27 mouse cellular contexts compared by ENCODE assay signal in genomic region chr13:17027001-17027400, GRCm38 (mm10).
DNase-seq lines count a peak whose midpoint lies in the region; ATAC-seq and TF ChIP-seq lines count a peak whose summit lies in the region.
"Had no signal": no experiment of that assay in that cellular context is flagged by ENCODE, and none has a peak within 500 bp of the region (broad histone marks: within the 10 kb centered on the region; RNA-seq: fewer than 3 reads in every experiment).

No protein-coding gene starts in this region.

- H3K4me3 ChIP-seq in liver, embryonic 12.5 days = no peak overlapping the region
- H3K4me3 ChIP-seq in liver, postnatal 0 days (ENCODE audit: low read depth, low read length) = no peak overlapping the region
- H3K4me3 ChIP-seq in midbrain, embryonic 15.5 days = no peak overlapping the region
- H3K4me3 ChIP-seq: forebrain, embryonic 15.5 days; heart, embryonic 12.5 days; hindbrain, embryonic 10.5 days; left cerebral cortex, adult 2 months; midbrain, embryonic 12.5 days; neural tube, embryonic 12.5 days had no signal

- no peak overlapping the region for H3K9ac ChIP-seq in liver, embryonic 12.5 days
- no peak overlapping the region for H3K9ac ChIP-seq in liver, postnatal 0 days (replicated peaks)
- H3K9ac ChIP-seq in midbrain, embryonic 15.5 days = no peak overlapping the region
- H3K9ac ChIP-seq: forebrain, embryonic 15.5 days; heart, embryonic 12.5 days; midbrain, embryonic 12.5 days; neural tube, embryonic 12.5 days had no signal

- H3K4me1 ChIP-seq in liver, embryonic 12.5 days = peaks cover 31% of the 10 kb centered on the region
- H3K4me1 ChIP-seq in liver, postnatal 0 days (ENCODE audit: insufficient read depth) = no peaks in the 10 kb centered on the region
- no peaks in the 10 kb centered on the region for H3K4me1 ChIP-seq in midbrain, embryonic 15.5 days
- H3K4me1 ChIP-seq: forebrain, embryonic 15.5 days; heart, embryonic 12.5 days; hindbrain, embryonic 10.5 days; midbrain, embryonic 12.5 days; neural tube, embryonic 12.5 days had no signal

- ATAC-seq in liver, embryonic 12.5 days = no peak
- no peak for ATAC-seq in liver, postnatal 0 days
- no peak for ATAC-seq in midbrain, embryonic 15.5 days (replicated peaks)
- ATAC-seq: forebrain, embryonic 15.5 days; hindbrain, postnatal 0 days; intestine, postnatal 0 days; Patski had no signal

- WGBS in liver, embryonic 12.5 days (ENCODE audit: insufficient replicate concordance) = 81% methylated on average over 2 of the region's 2 CpGs
- WGBS in liver, postnatal 0 days (ENCODE audit: insufficient replicate concordance) = 85% methylated on average over 2 of the region's 2 CpGs
- WGBS in midbrain, embryonic 15.5 days = 66% methylated on average over 2 of the region's 2 CpGs

- TF ChIP-seq EP300 in liver, postnatal 0 days (IDR thresholded peaks at IDR 0.05; ENCODE audit: low read depth) = no peak

- no peak for DNase-seq in liver
- peak; percentile 32 for DNase-seq in embryo, embryonic 11 days
- DNase-seq in forelimb bud, embryonic 11.5 days (ENCODE audit: low read depth, low spot score) = peak; percentile 35
- DNase-seq in liver, postnatal 0 days = no peak
- DNase-seq in kidney, adult 11 months = no peak
- DNase-seq: adrenal gland, adult 2 months; cerebellum, adult 11-12 months; cerebellum, postnatal 10 days; gastrocnemius, postnatal 14 days; heart, adult 11 months; heart, postnatal 10 days; lung, adult 2 months; lung, postnatal 14 days; right cerebral cortex, postnatal 25 days; spleen, adult 18-20 months had no signal

- no peaks in the 10 kb centered on the region for H3K36me3 ChIP-seq in liver, embryonic 12.5 days
- H3K36me3 ChIP-seq in liver, postnatal 0 days (replicated peaks; ENCODE audit: insufficient read depth, low read length) = no peaks in the 10 kb centered on the region
- no peaks in the 10 kb centered on the region for H3K36me3 ChIP-seq in midbrain, embryonic 15.5 days (replicated peaks)
- H3K36me3 ChIP-seq: forebrain, embryonic 15.5 days; heart, embryonic 12.5 days; hindbrain, embryonic 10.5 days; midbrain, embryonic 12.5 days; neural tube, embryonic 12.5 days had no signal

- peak overlapping the region; percentile 72 for H3K27ac ChIP-seq in liver, embryonic 12.5 days
- peak overlapping the region; percentile 55; the same call in 1 of the 2 replicates for H3K27ac ChIP-seq in liver, postnatal 0 days (ENCODE audit: low read depth)
- H3K27ac ChIP-seq in midbrain, embryonic 15.5 days = no peak overlapping the region
- H3K27ac ChIP-seq: forebrain, embryonic 15.5 days; hindbrain, embryonic 10.5 days; hindbrain, postnatal 0 days; kidney, postnatal 0 days; left cerebral cortex, adult 2 months; midbrain, embryonic 12.5 days; neural tube, embryonic 12.5 days had no signal

- H3K4me2 ChIP-seq in liver, embryonic 12.5 days = no peak overlapping the region
- H3K4me2 ChIP-seq in liver, postnatal 0 days (ENCODE audit: low read depth, low read length) = no peak overlapping the region
- H3K4me2 ChIP-seq in midbrain, embryonic 15.5 days = no peak overlapping the region
- H3K4me2 ChIP-seq: forebrain, embryonic 15.5 days; heart, embryonic 12.5 days; midbrain, embryonic 12.5 days; neural tube, embryonic 12.5 days had no signal

- H3K9me3 ChIP-seq in liver, embryonic 12.5 days (replicated peaks) = no peaks in the 10 kb centered on the region
- H3K9me3 ChIP-seq in liver, postnatal 0 days (ENCODE audit: low read length) = no peaks in the 10 kb centered on the region
- no peaks in the 10 kb centered on the region for H3K9me3 ChIP-seq in midbrain, embryonic 15.5 days
- H3K9me3 ChIP-seq: forebrain, embryonic 15.5 days; heart, embryonic 12.5 days; hindbrain, embryonic 10.5 days; midbrain, embryonic 12.5 days; neural tube, embryonic 12.5 days had no signal

- H3K27me3 ChIP-seq in liver, embryonic 12.5 days (replicated peaks) = no peaks in the 10 kb centered on the region
- no peaks in the 10 kb centered on the region for H3K27me3 ChIP-seq in liver, postnatal 0 days (ENCODE audit: insufficient read depth, low read length)
- no peaks in the 10 kb centered on the region for H3K27me3 ChIP-seq in midbrain, embryonic 15.5 days (replicated peaks)
- H3K27me3 ChIP-seq: forebrain, embryonic 15.5 days; heart, embryonic 12.5 days; midbrain, embryonic 12.5 days; neural tube, embryonic 12.5 days; Patski had no signal

- TF ChIP-seq CTCF in liver, postnatal 0 days (IDR thresholded peaks at IDR 0.05; ENCODE audit: low read depth) = no peak

Comparison
In these comparisons a context has a peak if more than half of its experiments do, and no peak if none do; other contexts are left out.
1. DNase-seq: peak in embryo, embryonic 11 days (single experiment) and forelimb bud, embryonic 11.5 days (single experiment); none in liver (single experiment), liver, postnatal 0 days (single experiment) and kidney, adult 11 months (single experiment).